Mouse (Mus musculus): ENCODE results near the gene Sgms1. TPM values are rescaled to one million over a fixed set of nuclear protein-coding genes. Genes with fewer than 3 reads are reported as not detected.

Gene Sgms1
- total RNA-seq, 2 experiments from 2014 or later: 58.8 to 59.5 TPM

DNA sequence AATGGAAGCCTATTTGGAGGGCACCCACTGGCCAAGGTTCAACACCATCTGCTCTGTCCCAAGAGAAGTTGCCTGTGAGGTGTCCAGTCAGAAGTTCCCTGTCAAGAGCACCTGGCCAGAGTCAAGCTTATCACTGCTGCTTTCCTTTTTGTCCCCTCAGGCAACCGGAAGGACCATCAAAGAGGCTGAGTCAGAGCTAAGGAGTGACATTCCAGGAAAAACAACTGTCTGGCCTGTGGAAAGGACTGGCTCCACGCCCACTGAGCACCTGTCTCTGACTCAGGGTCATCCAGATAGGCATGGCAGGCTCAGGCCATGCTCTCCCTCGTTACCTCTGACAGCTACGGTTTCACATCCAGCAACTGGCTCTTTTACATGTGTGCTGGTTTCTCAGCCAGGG lies 147.4 kb downstream of the Sgms1 start:
- H3K4me3 ChIP-seq: no peak overlapping the region
- intact Hi-C loops (cut with DNase I): no loop called here
- no peak for DNase-seq (ENCODE audit: extremely low spot score in 1 of 2, low spot score in 2 of 2)
- no peak overlapping the region for H3K27ac ChIP-seq
- TF ChIP-seq CTCF (IDR thresholded peaks at IDR 0.05): no peak

DNA sequence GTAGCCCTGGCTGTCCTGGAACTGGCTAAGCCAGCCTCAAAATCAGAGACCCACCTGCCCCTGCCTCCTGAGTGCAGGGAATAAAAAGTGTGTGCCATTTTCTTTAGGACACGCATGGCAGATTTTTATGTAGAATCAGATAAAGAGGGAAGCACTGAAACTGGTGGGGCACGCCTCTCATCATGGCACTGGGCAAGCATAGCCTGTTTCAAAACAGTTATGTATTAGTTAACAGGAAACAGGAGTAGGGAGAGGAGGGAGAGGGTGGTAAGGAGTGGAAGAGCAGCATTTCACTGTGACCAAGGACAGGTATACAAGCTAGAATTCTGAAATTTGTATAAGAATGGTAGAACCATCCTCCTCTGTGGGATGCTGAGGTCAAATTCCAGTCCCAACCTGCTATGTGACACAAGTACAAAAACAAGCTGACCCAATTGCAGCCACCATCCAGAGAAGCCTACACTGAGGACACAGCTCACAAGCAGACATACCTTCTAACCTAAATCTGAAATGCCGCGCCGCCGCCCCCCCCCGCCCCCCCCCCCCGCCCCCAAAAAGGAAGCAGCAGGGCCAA lies 149.0 kb downstream of the Sgms1 start:
- Histone ChIP-seq H3K27ac (no peak overlapping the region), H3K4me3 (no peak overlapping the region)
- intact Hi-C loops (cut with DNase I): no loop called here
- DNase-seq (ENCODE audit: extremely low spot score in 1 of 2, low spot score in 2 of 2): no peak
- TF ChIP-seq CTCF (IDR thresholded peaks at IDR 0.05): no peak

DNA sequence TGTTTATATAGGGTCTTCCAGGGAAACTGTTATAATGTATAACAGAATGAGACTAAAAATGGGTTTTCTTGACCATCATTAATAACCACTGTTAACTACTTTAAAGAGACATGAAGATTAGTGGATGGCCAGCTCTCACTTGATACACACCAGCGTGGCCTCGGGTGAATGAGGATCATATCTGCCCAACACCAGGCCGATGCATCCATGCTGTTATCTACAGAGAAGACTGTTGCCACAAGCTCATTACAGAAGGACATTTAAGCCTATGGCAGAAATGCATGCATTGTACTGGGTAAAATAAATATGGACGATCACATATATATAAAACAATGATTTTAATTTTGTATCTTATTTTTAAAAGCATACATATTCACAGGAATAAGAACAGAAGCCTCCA lies 149.6 kb downstream of the Sgms1 start:
- no peak overlapping the region for H3K27ac ChIP-seq
- intact Hi-C loops (cut with DNase I): no loop called here
- no peak for DNase-seq (ENCODE audit: extremely low spot score in 1 of 2, low spot score in 2 of 2)
- H3K4me3 ChIP-seq: no peak overlapping the region
- TF ChIP-seq CTCF (IDR thresholded peaks at IDR 0.05): no peak

DNA sequence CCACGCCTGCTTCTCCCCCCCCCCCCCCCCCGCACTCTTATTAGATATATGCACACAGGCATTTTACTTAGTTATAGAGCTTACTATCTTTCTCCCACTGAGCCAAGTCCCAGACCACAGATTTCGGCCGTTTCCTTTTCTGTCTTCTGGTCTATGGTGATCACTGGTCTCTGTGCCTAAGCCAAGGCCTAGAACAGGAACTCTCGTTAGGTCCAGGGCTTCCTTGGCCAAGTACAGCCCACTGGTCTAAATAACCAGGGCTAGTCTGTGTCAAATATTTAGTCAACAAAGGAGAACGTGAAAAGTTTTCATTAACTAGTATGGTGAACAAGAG lies 150.1 kb downstream of the Sgms1 start:
- H3K27ac ChIP-seq: no peak overlapping the region
- TF ChIP-seq CTCF (IDR thresholded peaks at IDR 0.05): no peak
- no peak overlapping the region for H3K4me3 ChIP-seq
- intact Hi-C loops (cut with DNase I): no loop called here
- no peak for DNase-seq (ENCODE audit: extremely low spot score in 1 of 2, low spot score in 2 of 2)

GRCm38 (mm10) chr19:32238722-32239458 lies 150.6 kb downstream of the Sgms1 start:
- H3K4me3 ChIP-seq: no peak overlapping the region
- no peak for TF ChIP-seq CTCF (IDR thresholded peaks at IDR 0.05)
- intact Hi-C loops (cut with DNase I): no loop called here

GRCm38 (mm10) chr19:32237685-32238084 lies 151.8 kb downstream of the Sgms1 start:
- no peak for DNase-seq (ENCODE audit: extremely low spot score in 1 of 2, low spot score in 2 of 2)
- Histone ChIP-seq H3K27ac (no peak overlapping the region), H3K4me3 (no peak overlapping the region)
- intact Hi-C loops (cut with DNase I): no loop called here
- no peak for TF ChIP-seq CTCF (IDR thresholded peaks at IDR 0.05)

More at GRCm38 (mm10) chr19:32238722-32239458, 150.6 kb downstream of the Sgms1 start:
- H3K27ac ChIP-seq: no peak overlapping the region
- no peak for DNase-seq (ENCODE audit: extremely low spot score in 1 of 2, low spot score in 2 of 2)

DNA sequence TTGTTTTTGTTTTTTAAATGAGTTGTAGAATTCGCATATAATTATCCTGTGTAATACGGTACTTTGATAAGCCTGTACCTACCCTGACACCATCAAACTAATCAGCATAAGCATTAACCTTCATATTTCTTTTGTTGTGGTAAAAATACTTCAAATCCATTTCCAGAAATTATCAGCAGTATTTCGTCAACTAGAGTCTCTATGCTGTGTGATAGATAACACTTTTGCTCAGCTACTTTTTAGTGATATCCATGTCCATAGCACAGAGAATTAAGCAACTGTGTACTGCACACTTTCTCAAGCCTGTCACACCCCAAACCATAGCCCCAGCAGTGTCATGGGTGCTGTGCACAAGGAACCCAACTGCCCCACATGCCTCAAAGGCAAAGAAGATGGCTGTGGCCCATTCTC lies 152.3 kb downstream of the Sgms1 start:
- no peak for TF ChIP-seq CTCF (IDR thresholded peaks at IDR 0.05)
- no peak overlapping the region for H3K27ac ChIP-seq
- DNase-seq (ENCODE audit: extremely low spot score in 1 of 2, low spot score in 2 of 2): no peak
- no peak overlapping the region for H3K4me3 ChIP-seq
- intact Hi-C loops (cut with DNase I): no loop called here

DNA sequence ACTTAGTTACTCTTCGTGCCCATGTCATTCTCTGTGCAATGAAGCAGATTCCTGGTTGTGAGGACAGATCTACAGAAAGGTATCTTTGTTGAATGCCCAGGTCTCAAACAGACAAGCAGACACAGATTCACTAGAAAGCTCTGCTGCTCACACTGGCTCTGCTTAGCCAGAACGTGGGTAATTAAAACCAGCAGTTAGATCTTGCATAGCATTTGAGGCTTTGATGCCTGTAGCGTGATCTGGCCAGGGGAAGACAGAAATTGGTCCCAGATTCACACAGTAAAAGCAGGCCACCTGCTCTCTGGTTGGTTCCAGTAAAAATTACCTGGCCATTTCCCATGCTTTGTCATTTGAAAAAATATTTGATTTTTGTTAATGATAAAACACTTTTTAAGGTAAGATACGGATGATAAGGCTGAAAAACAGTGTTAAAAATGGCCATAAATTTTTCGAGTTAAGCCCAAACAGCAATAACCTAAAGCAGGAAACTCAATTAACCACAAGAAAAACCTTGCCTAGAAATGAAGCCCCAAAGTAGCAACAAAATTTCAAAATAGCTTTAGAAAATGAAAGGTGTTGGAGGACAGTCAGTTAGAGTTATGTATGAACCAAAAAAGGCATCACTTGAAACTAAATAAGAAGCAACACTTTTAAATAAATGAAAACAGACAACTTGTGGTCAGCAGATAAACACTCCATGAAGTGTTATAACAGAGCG lies 154.6 kb downstream of the Sgms1 start:
- Histone ChIP-seq H3K27ac (no peak overlapping the region), H3K4me3 (no peak overlapping the region)
- TF ChIP-seq CTCF (IDR thresholded peaks at IDR 0.05): no peak
- intact Hi-C loops (cut with DNase I): no loop called here
- no peak for DNase-seq (ENCODE audit: extremely low spot score in 1 of 2, low spot score in 2 of 2)

DNA sequence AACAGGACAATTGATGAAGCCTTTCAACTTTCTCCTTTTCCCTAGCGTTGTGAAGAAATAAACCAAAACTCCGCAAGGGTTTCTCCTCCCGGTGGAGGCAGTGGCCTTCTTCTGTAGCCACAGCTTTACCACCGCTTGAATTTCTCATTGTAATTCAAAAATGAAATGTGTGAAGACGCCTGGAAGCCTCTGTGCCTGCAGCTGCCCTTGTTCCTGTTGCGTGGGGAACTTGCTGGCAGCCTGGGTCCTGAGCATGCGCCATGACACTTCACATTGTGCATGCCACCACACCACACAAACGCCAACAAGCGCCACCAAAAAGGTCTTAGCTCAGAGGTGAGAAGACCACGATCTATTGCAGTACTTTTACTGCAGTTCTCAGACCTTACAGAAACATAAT lies 158.2 kb downstream of the Sgms1 start:
- no peak overlapping the region for H3K4me3 ChIP-seq
- TF ChIP-seq CTCF (IDR thresholded peaks at IDR 0.05): no peak; the same call in 1 of the 2 replicates
- H3K27ac ChIP-seq: no peak overlapping the region
- intact Hi-C loops (cut with DNase I): no loop called here
- no peak for DNase-seq (ENCODE audit: extremely low spot score in 1 of 2, low spot score in 2 of 2)

- DNase-seq (ENCODE audit: extremely low spot score in 1 of 2, low spot score in 2 of 2): no peak
- intact Hi-C loops (cut with DNase I): no loop called here
- no peak for TF ChIP-seq CTCF (IDR thresholded peaks at IDR 0.05)
- no peak overlapping the region for H3K27ac ChIP-seq
- H3K4me3 ChIP-seq: no peak overlapping the region
Observed at GRCm38 (mm10) chr19:32230798-32231197, 158.7 kb downstream of the Sgms1 start.

GRCm38 (mm10) chr19:32230301-32230700 lies 159.2 kb downstream of the Sgms1 start:
- H3K27ac ChIP-seq: no peak overlapping the region
- intact Hi-C loops (cut with DNase I): no loop called here
- no peak for TF ChIP-seq CTCF (IDR thresholded peaks at IDR 0.05)
- no peak for DNase-seq (ENCODE audit: extremely low spot score in 1 of 2, low spot score in 2 of 2)
- no peak overlapping the region for H3K4me3 ChIP-seq

DNA sequence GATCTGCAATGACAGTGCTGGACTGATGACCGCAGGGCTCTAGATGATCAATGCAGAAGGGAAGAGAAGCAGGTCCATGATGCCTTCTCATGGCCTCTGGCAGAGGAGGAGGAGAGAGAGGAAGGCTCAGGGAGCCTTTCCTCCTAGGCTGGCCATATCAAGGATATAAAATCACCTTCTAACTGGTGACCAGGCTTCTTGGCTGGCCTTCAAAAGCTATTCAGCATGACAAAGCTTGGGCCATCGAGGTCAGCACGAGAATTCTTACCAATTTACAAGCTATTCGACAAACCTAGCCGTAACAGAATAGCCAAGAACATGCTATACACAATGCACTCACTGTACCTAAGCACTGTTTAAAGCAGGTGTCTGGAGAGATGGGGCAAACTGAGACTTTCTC lies 159.7 kb downstream of the Sgms1 start:
- no peak overlapping the region for H3K4me3 ChIP-seq
- no peak for TF ChIP-seq CTCF (IDR thresholded peaks at IDR 0.05)
- H3K27ac ChIP-seq: no peak overlapping the region
- intact Hi-C loops (cut with DNase I): no loop called here
- DNase-seq (ENCODE audit: extremely low spot score in 1 of 2, low spot score in 2 of 2): no peak

Data from left cerebral cortex, adult 2 months (tissue).